Mouse (Mus musculus) CH12.LX (cell line): ENCODE measurements around the gene Cgref1. TPM values are rescaled to one million over a fixed set of nuclear protein-coding genes. Genes with fewer than 3 reads are reported as not detected.

ENCODE experiments used
- DNase-seq: peaks from one replicate; pipeline ENCODE4 v3.0.0-alpha.2; 2013; ENCODE audit errors: extremely low read depth
- H3K27ac ChIP-seq: 2 replicates; pipeline ENCODE4 v1.5.1; 2012; ENCODE audit warnings: low read depth, mild to moderate bottlenecking, control low read depth, moderate library complexity; ENCODE audit not compliant: insufficient read depth
- H3K27me3 ChIP-seq: replicated peaks from 2 replicates; pipeline ENCODE3; 2012; ENCODE audit warnings: inconsistent platforms
- H3K36me3 ChIP-seq, 2 experiments: replicated peaks in 1 of 2; 2 replicates each; pipeline versions ENCODE3 to v1.6.1; 2012; ENCODE audit warnings: inconsistent platforms in 1 of 2, low read length in 1 of 2, mild to moderate bottlenecking in 1 of 2, mixed read lengths in 1 of 2, moderate library complexity in 1 of 2; ENCODE audit not compliant: control insufficient read depth in 1 of 2, insufficient read depth in 1 of 2
- H3K4me1 ChIP-seq, 2 experiments: 2 replicates each; pipeline ENCODE4 v1.6.1; 2012; ENCODE audit warnings: inconsistent platforms in 1 of 2, moderate library complexity in 1 of 2; ENCODE audit not compliant: insufficient read depth in 2 of 2, control insufficient read depth in 1 of 2
- H3K4me2 ChIP-seq: 2 replicates; pipeline ENCODE4 v1.6.1; 2012; ENCODE audit warnings: low read depth, mild to moderate bottlenecking, control low read depth; ENCODE audit not compliant: poor library complexity, insufficient read depth, severe bottlenecking
- H3K4me3 ChIP-seq, 3 experiments: fragments of 150-350 bp in 1 of 3; sonication (generic) in 1 of 3; replicated peaks in 1 of 3; 2 replicates each; pipeline versions ENCODE3 to v1.5.1; 2011 to 2012; ENCODE audit warnings: low read depth in 2 of 3, low read length in 2 of 3, mild to moderate bottlenecking in 2 of 3, moderate library complexity in 2 of 3, control low read depth in 1 of 3, improper control_type of control experiment in 1 of 3, inconsistent platforms in 1 of 3, mixed read lengths in 1 of 3; ENCODE audit not compliant: poor library complexity in 1 of 3
- H3K79me2 ChIP-seq: replicated peaks from 2 replicates; pipeline ENCODE4 v1.6.1; 2012; ENCODE audit warnings: mild to moderate bottlenecking, moderate library complexity; ENCODE audit not compliant: control insufficient read depth, poor library complexity, insufficient read depth, severe bottlenecking; ENCODE audit errors: extremely low read depth
- H3K9ac ChIP-seq: 2 replicates; pipeline ENCODE4 v1.6.1; 2012; ENCODE audit warnings: low read depth, mild to moderate bottlenecking, control low read depth, moderate library complexity; ENCODE audit not compliant: insufficient read depth
- H3K9me3 ChIP-seq: replicated peaks from 2 replicates; pipeline ENCODE3; 2012; ENCODE audit warnings: low read length, inconsistent platforms, mixed read lengths
- CTCF ChIP-seq, 2 experiments: IDR thresholded peaks in 1 of 2; conservative IDR thresholded peaks in 1 of 2; 2 replicates each; pipeline ENCODE4 v1.5.1; 2011 to 2012; ENCODE audit warnings: low read depth in 2 of 2, low read length in 2 of 2, improper control_type of control experiment in 1 of 2, inconsistent platforms in 1 of 2, mild to moderate bottlenecking in 1 of 2, moderate library complexity in 1 of 2
- HCFC1 ChIP-seq: IDR thresholded peaks from 2 replicates; pipeline ENCODE4 v1.6.1; 2012; ENCODE audit warnings: low read depth, mild to moderate bottlenecking, inconsistent platforms, low read length, improper control_type of control experiment
- IRF4 ChIP-seq: IDR thresholded peaks from 2 replicates; pipeline ENCODE4 v1.6.1; 2014; ENCODE audit warnings: low read depth, mild to moderate bottlenecking, inconsistent platforms, low read length, improper control_type of control experiment
- MAZ ChIP-seq: IDR thresholded peaks from 2 replicates; pipeline ENCODE4 v1.6.1; 2012; ENCODE audit warnings: low read depth, mild to moderate bottlenecking, inconsistent platforms, low read length, improper control_type of control experiment, moderate library complexity
- MEF2A ChIP-seq: IDR thresholded peaks from 2 replicates; pipeline ENCODE4 v1.6.1; 2014; ENCODE audit warnings: low read depth, mild to moderate bottlenecking, inconsistent platforms, low read length, improper control_type of control experiment, borderline replicate concordance
- MXI1 ChIP-seq: IDR thresholded peaks from 2 replicates; pipeline ENCODE4 v1.6.1; 2011; ENCODE audit warnings: mild to moderate bottlenecking, low read depth, low read length, improper control_type of control experiment
- NELFE ChIP-seq: IDR thresholded peaks from 2 replicates; pipeline ENCODE4 v1.6.1; 2011; ENCODE audit warnings: low read depth, low read length, improper control_type of control experiment
- POLR2A ChIP-seq: IDR thresholded peaks from 2 replicates; pipeline ENCODE4 v1.6.1; 2011; ENCODE audit warnings: low read depth, mild to moderate bottlenecking, improper control_type of control experiment, low read length
- POLR2AphosphoS2 ChIP-seq: IDR thresholded peaks from 2 replicates; pipeline ENCODE4 v1.6.1; 2011; ENCODE audit warnings: low read depth, low read length, improper control_type of control experiment
- TBP ChIP-seq: conservative IDR thresholded peaks from 2 replicates; pipeline ENCODE4 v1.6.1; 2011; ENCODE audit warnings: low read depth, low read length, improper control_type of control experiment
- TCF12 ChIP-seq: IDR thresholded peaks from 2 replicates; pipeline ENCODE4 v1.6.1; 2014; ENCODE audit warnings: low read depth, mild to moderate bottlenecking, inconsistent platforms, low read length, improper control_type of control experiment
- ZC3H11A ChIP-seq: IDR thresholded peaks from 2 replicates; pipeline ENCODE4 v1.6.1; 2012; ENCODE audit warnings: low read depth, mild to moderate bottlenecking, inconsistent platforms, low read length, improper control_type of control experiment
- ZKSCAN1 ChIP-seq: IDR thresholded peaks from 2 replicates; pipeline ENCODE4 v1.6.1; 2012; ENCODE audit warnings: low read depth, inconsistent platforms, low read length, improper control_type of control experiment, borderline replicate concordance
- ZNF384 ChIP-seq: IDR thresholded peaks from 2 replicates; pipeline ENCODE4 v1.6.1; 2012; ENCODE audit warnings: low read depth, low read length, improper control_type of control experiment, inconsistent platforms
- dilution Hi-C: fragments of 300-500 bp; cut with MboI; formaldehyde crosslinking; loops from 2 replicates; pipeline ENCODE4 v1.14.3; 2020; ENCODE audit warnings: low sequenced_read_pairs; ENCODE audit not compliant: extremely low pct_unique_long_range_greater_than_20kb, extremely low pct_ligation_motif_present
- in situ Hi-C: fragments of 300-500 bp; cut with MboI; formaldehyde crosslinking; loops from 3 replicates; pipeline ENCODE4 v1.14.3; 2019; ENCODE audit warnings: low sequenced_read_pairs, low pct_ligation_motif_present, low pct_unique_long_range_greater_than_20kb, mixed read lengths
- polyA plus RNA-seq: library from polyadenylated mRNA; unstranded; fragments of >175 nt; gene quantifications from 2 replicates; pipeline ENCODE4 v1.2.1, GENCODE M21; 2012; ENCODE audit warnings: low read depth; ENCODE audit not compliant: insufficient read length
- total RNA-seq, 2 experiments: library from RNA; depleted of rRNA; stranded (reverse); fragments of 300-350 nt in 1 of 2; fragments of >200 nt in 1 of 2; gene quantifications; 2 replicates each; pipeline ENCODE4 v1.2.3; 2012 to 2014

The Cgref1 gene
- total and polyA plus RNA-seq, 3 experiments: not detected

DNA sequence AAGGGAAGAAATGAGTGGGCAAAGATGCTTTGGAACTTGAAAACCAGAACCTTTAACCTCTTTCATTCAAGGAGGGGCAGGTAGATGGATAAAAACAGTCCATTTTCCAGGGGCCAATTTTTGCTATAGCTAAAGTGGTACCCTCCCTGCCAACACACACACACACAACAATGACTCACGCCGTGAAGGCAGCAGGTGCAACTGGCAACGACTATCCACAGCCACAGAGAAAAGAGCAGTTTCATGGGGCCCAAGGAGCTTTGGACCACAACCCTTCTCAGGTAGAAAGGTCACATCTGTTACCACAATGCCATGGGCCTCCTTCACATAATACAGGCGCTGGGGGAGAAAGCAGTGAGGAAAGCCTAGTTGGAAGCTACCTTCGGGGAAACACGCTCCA, 10.4 kb upstream of the Cgref1 start:
- no peak for DNase-seq
- in situ Hi-C loops (no loop called here), dilution Hi-C loops (no loop called here)
- peaks cover 18% of the 10 kb centered on the region for H3K79me2 ChIP-seq
- peaks cover 10 to 33% of the 10 kb centered on the region in 2 experiments for H3K4me1 ChIP-seq
- H3K36me3 ChIP-seq: peaks cover 53 to 66% of the 10 kb centered on the region in 2 experiments
- H3K27me3 ChIP-seq: no peaks in the 10 kb centered on the region
- no peak overlapping the region for H3K9ac ChIP-seq
- H3K4me2 ChIP-seq: no peak overlapping the region
- no peak overlapping the region for H3K4me3 ChIP-seq
- no peak overlapping the region for H3K27ac ChIP-seq
- no peak for TF ChIP-seq NELFE
- TF ChIP-seq IRF4: no peak
- TF ChIP-seq MEF2A: no peak
- no peak for TF ChIP-seq TCF12
- no peak for TF ChIP-seq ZC3H11A
- TF ChIP-seq ZNF384: no peak
- peaks cover 5% of the 10 kb centered on the region for H3K9me3 ChIP-seq

DNA sequence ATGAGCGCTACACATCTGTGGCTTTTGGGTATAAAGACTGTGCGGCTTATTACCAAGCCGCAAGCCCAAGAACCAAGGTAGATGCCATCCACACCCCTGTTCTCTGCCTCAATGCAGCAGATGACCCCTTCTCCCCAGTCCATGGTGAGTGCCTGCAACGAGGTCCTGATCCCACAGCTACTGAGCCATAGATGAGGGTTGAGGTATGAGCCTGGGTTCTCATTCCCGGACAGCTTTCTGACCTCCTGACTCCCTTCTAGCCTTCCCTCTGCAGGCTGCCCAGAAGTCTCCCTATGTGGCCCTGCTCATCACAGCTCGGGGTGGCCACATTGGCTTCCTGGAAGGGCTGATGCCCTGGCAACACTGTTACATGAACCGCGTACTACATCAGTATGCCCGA, 9.2 kb upstream of the Cgref1 start:
- Histone ChIP-seq H3K79me2 (peaks cover 16% of the 10 kb centered on the region), H3K9ac (no peak overlapping the region), H3K4me2 (no peak overlapping the region), H3K4me1 (peaks cover 10 to 34% of the 10 kb centered on the region in 2 experiments), H3K36me3 (peaks cover 53 to 66% of the 10 kb centered on the region in 2 experiments), H3K27me3 (peaks cover under 1% of the 10 kb centered on the region), H3K4me3 (no peak overlapping the region), H3K27ac (no peak overlapping the region), H3K9me3 (peaks cover 5% of the 10 kb centered on the region)
- DNase-seq: no peak
- dilution Hi-C loops: no loop called here
- peak; percentile 28; the same call in 1 of the 2 replicates for TF ChIP-seq POLR2A
- no peak for TF ChIP-seq HCFC1
- in situ Hi-C loops: no loop called here

DNA sequence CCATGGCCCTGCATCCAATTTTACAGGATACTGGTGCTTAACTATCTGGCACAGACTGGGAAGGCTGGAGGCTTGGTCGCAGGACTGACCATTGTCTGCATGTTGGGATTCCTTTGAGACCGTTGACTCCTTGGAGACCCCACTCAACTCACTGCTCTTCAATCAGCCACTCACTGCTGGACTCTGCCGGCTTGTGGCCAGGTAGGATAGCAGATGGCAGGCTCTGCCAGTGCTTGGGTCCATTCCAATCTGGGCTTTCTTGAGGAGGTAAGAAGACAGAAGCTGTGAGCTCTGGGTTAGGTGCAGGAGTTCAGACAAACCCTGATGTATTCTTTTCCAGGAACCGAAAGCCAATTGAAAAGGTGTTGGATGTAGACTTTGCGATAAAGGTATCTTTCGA, 8.7 kb upstream of the Cgref1 start:
- Histone ChIP-seq H3K27ac (no peak overlapping the region), H3K27me3 (peaks cover 5% of the 10 kb centered on the region), H3K4me3 (no peak overlapping the region), H3K79me2 (peaks cover 11% of the 10 kb centered on the region), H3K4me2 (no peak overlapping the region), H3K4me1 (peaks cover 10 to 37% of the 10 kb centered on the region in 2 experiments), H3K9ac (no peak overlapping the region), H3K9me3 (peaks cover 5% of the 10 kb centered on the region), H3K36me3 (peaks cover 53 to 65% of the 10 kb centered on the region in 2 experiments)
- dilution Hi-C loops (no loop called here), in situ Hi-C loops (no loop called here)
- TF ChIP-seq MXI1 (no peak), POLR2AphosphoS2 (no peak; the same call in 1 of the 2 replicates), HCFC1 (no peak), TBP (no peak), CTCF (conservative IDR thresholded peaks at IDR 0.05 in 1 of 2, IDR thresholded peaks at IDR 0.05 in 1 of 2; ENCODE audit: low read depth in 2 of 2, low read length in 2 of 2) (no peak), NELFE (no peak), MAZ (no peak), ZKSCAN1 (no peak)
- no peak for DNase-seq
